Mouse (Mus musculus): Measurements from ENCODE around the gene Ptprm.

The Ptprm gene

GRCm38 (mm10) chr17:67138981-67139380 lies 215.3 kb downstream of the Ptprm start:
- DNase-seq (ENCODE audit: low read depth, low spot score): no peak

- no peak for DNase-seq (ENCODE audit: low read depth, low spot score)
Measured at GRCm38 (mm10) chr17:67136876-67137275, 217.4 kb downstream of the Ptprm start.

GRCm38 (mm10) chr17:67136421-67136820 lies 217.8 kb downstream of the Ptprm start:
- DNase-seq (ENCODE audit: low read depth, low spot score): no peak

- no peak for DNase-seq (ENCODE audit: low read depth, low spot score)
Measured at GRCm38 (mm10) chr17:67134235-67134634, 220.0 kb downstream of the Ptprm start.

- no peak for DNase-seq (ENCODE audit: low read depth, low spot score)
Measured at GRCm38 (mm10) chr17:67133440-67134103, 220.7 kb downstream of the Ptprm start.

- no peak for DNase-seq (ENCODE audit: low read depth, low spot score)
Measured at GRCm38 (mm10) chr17:67133026-67133425, 221.2 kb downstream of the Ptprm start.

GRCm38 (mm10) chr17:67127530-67127929 lies 226.7 kb downstream of the Ptprm start:
- DNase-seq (ENCODE audit: low read depth, low spot score): no peak

- DNase-seq (ENCODE audit: low read depth, low spot score): no peak
Measured at GRCm38 (mm10) chr17:67125596-67125995, 228.7 kb downstream of the Ptprm start.

- DNase-seq (ENCODE audit: low read depth, low spot score): no peak
Measured at GRCm38 (mm10) chr17:67124294-67124693, 230.0 kb downstream of the Ptprm start.

GRCm38 (mm10) chr17:67123722-67124121 lies 230.5 kb downstream of the Ptprm start:
- no peak for DNase-seq (ENCODE audit: low read depth, low spot score)

GRCm38 (mm10) chr17:67120863-67121262 lies 233.4 kb downstream of the Ptprm start:
- DNase-seq (ENCODE audit: low read depth, low spot score): no peak

GRCm38 (mm10) chr17:67118676-67119340 lies 235.4 kb downstream of the Ptprm start:
- no peak for DNase-seq (ENCODE audit: low read depth, low spot score)

GRCm38 (mm10) chr17:67114842-67115241 lies 239.4 kb downstream of the Ptprm start:
- DNase-seq (ENCODE audit: low read depth, low spot score): no peak

- DNase-seq (ENCODE audit: low read depth, low spot score): no peak
Measured at GRCm38 (mm10) chr17:67112679-67113078, 241.6 kb downstream of the Ptprm start.

GRCm38 (mm10) chr17:67106176-67106575 lies 248.1 kb downstream of the Ptprm start:
- no peak for DNase-seq (ENCODE audit: low read depth, low spot score)

GRCm38 (mm10) chr17:67102051-67102450 lies 252.2 kb downstream of the Ptprm start:
- peak; percentile 11 for DNase-seq (ENCODE audit: low read depth, low spot score)

- DNase-seq (ENCODE audit: low read depth, low spot score): no peak
Measured at GRCm38 (mm10) chr17:67090997-67091396, 263.3 kb downstream of the Ptprm start.

- no peak for DNase-seq (ENCODE audit: low read depth, low spot score)
Measured at GRCm38 (mm10) chr17:67090153-67090552, 264.1 kb downstream of the Ptprm start.

GRCm38 (mm10) chr17:67089611-67090010 lies 264.6 kb downstream of the Ptprm start:
- DNase-seq (ENCODE audit: low read depth, low spot score): no peak

- no peak for DNase-seq (ENCODE audit: low read depth, low spot score)
Measured at GRCm38 (mm10) chr17:67087585-67087984, 266.7 kb downstream of the Ptprm start.

GRCm38 (mm10) chr17:67086811-67087210 lies 267.4 kb downstream of the Ptprm start:
- DNase-seq (ENCODE audit: low read depth, low spot score): no peak

- no peak for DNase-seq (ENCODE audit: low read depth, low spot score)
Measured at GRCm38 (mm10) chr17:67084501-67084900, 269.8 kb downstream of the Ptprm start.

GRCm38 (mm10) chr17:67084093-67084492 lies 270.2 kb downstream of the Ptprm start:
- no peak for DNase-seq (ENCODE audit: low read depth, low spot score)

Data from skeletal muscle tissue, adult 2 months (tissue).